Mouse (Mus musculus) spleen, adult 2 months (tissue): ENCODE results near the gene Myo10.

Experiments used
- CTCF ChIP-seq: fragments of 200-500 bp; IDR thresholded peaks from 2 replicates; pipeline ENCODE4 v1.5.1; 2011; ENCODE audit warnings: mild to moderate bottlenecking, inconsistent platforms; ENCODE audit not compliant: insufficient read depth, insufficient read length, insufficient replicate concordance; ENCODE audit errors: extremely low read depth
- POLR2A ChIP-seq: fragments of 200-500 bp; IDR thresholded peaks from 2 replicates; pipeline ENCODE4 v1.6.1; 2011; ENCODE audit warnings: low read depth, low read length, inconsistent platforms

- TF ChIP-seq POLR2A, result no peak
- no peak for TF ChIP-seq CTCF
These were observed 53.9 kb downstream of the Myo10 start for GRCm38 (mm10) chr15:25676056-25676785.
